Mouse (Mus musculus): ENCODE results near the gene Gm21650. TPM values are rescaled to one million over a fixed set of nuclear protein-coding genes. Genes with fewer than 3 reads are reported as not detected.
"Not testable (repeated sequence)": the region's sequence is repeated elsewhere in the genome, so short reads cannot be mapped to it uniquely, and the experiment has no call there.

The Gm21650 gene
- not detected in 2 replicates for polyA plus RNA-seq (2014; fragmentation: Nextera tagmentation; extraction: Ambion mirVana)

DNA sequence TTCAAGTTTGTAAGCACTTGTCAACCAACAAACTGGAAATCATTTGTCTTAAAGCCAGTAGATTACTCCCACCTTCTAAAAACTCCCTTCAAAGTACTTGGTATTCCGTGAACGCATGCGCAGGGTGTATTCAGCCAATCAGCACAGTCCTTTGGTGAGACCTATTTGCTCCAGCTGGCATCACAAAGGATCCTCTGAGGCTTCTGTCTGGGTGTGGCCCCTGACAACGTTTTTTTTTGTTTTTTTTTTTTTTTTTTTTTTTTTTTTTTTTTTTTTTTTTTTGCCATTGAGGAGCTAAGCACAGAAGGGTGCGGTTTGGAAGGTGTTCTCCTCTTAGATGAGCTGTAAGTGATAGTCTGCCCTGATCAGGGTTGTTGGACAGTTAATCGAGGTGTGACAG lies at the start of gene Gm21650:
Gene Gm21650, plus strand, starts transcription at position 301 of the 400 bp plus-strand sequence.
- ATAC-seq (ENCODE audit: low FRiP score, low TSS enrichment); H3K4me3 ChIP-seq (replicated peaks; ENCODE audit: low read depth, low read length); DNase-seq; H3K9me3 ChIP-seq (ENCODE audit: control insufficient read depth, low read length); H3K27ac ChIP-seq (replicated peaks; ENCODE audit: low read depth, low read length); H3K27me3 ChIP-seq (ENCODE audit: control insufficient read depth, insufficient read depth, low read length); H3K4me2 ChIP-seq (ENCODE audit: low read length); H3K9ac ChIP-seq (replicated peaks; ENCODE audit: low read length); H3K4me1 ChIP-seq (ENCODE audit: control insufficient read depth, insufficient read depth, low read length); H3K36me3 ChIP-seq (ENCODE audit: control insufficient read depth, insufficient read depth, low read length): not testable (repeated sequence)
- no CpG with 5 or more reads among the region's 6 CpGs for WGBS
